Mouse (Mus musculus) adrenal gland, adult (tissue): ENCODE measurements around the gene Calhm2.

Source experiments
- DNase-seq, 2 experiments: peaks; one replicate each; pipeline ENCODE4 v3.0.0; 2022 to 2023; ENCODE audit warnings: low spot score in 1 of 2; ENCODE audit not compliant: inconsistent age in 2 of 2

Calhm2 gene

DNA sequence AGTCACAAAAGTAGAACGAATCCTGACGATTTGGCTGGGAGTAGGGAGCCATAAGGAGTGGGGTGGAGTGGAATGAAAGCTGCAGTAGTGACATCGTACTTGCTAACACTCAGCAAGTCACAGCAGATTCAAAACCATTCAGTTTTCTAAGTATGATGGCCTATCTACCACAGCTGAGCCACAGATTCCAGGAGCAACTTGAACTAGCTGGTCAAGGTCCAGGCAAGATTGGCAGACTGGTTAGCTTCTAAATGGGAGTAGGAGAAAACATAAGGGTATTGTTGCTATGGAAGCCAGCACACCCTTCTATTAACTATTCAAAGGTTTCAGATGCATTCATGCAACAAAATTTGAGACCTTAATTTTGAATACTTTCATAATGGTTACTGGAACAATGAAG lies 49.9 kb downstream of the Calhm2 start:
- DNase-seq, result no peak

GRCm38 (mm10) chr19:47067924-47068611 lies 70.0 kb downstream of the Calhm2 start:
- peak; percentile 91 to 95 for DNase-seq

- DNase-seq, result peak; percentile 97 to 99
Observed at GRCm38 (mm10) chr19:47067096-47067882, 70.8 kb downstream of the Calhm2 start, which contains the start of gene Taf5. Gene Taf5, plus strand, starts transcription at chr19:47067746.

GRCm38 (mm10) chr19:47065860-47066259 lies 72.2 kb downstream of the Calhm2 start:
- DNase-seq, result no peak

DNA sequence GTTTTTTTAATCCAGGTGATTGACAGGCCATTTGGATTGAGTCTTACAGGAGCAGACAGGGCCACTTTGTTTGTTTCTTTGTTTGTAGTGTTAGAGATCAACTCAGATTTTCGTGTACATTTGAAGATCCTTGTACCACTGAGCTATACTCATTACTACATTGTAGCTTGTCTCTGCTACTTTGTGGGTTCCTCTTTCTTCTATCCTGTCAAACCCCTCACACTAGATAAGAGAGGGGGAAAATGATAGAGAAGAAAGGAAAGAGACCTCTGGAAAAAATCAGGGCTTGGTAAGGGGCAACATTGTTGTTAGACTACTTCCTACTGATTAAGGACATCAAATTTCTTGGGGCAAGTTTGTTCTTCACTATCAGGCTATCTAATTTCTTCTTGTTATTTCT lies 80.4 kb downstream of the Calhm2 start:
- no peak for DNase-seq
